In genomic region chr13:42853900-42854595, GRCm38 (mm10) we compare ENCODE assay signal across 26 mouse cellular contexts.
DNase-seq lines count a peak whose midpoint lies in the region; ATAC-seq and TF ChIP-seq lines count a peak whose summit lies in the region.
"Had no signal": no experiment of that assay in that cellular context is flagged by ENCODE, and none has a peak within 500 bp of the region (broad histone marks: within the 10 kb centered on the region; RNA-seq: fewer than 3 reads in every experiment).

No protein-coding gene starts in this region.

- WGBS in forebrain, embryonic 11.5 days, result 6% methylated on average over 11 of the region's 11 CpGs
- 9% methylated on average over 11 of the region's 11 CpGs for WGBS in forebrain, postnatal 0 days
- WGBS in kidney, embryonic 15.5 days, result 14% methylated on average over 11 of the region's 11 CpGs
- 27% methylated on average over 11 of the region's 11 CpGs for WGBS in kidney, adult 2 months
- 2% methylated on average over 10 of the region's 11 CpGs for WGBS in forebrain, embryonic 13.5 days
- WGBS in heart, embryonic 12.5 days, result 38% methylated on average over 10 of the region's 11 CpGs
- 28% methylated on average over 11 of the region's 11 CpGs for WGBS in intestine, embryonic 16.5 days

- no peak overlapping the region for H3K4me2 ChIP-seq in forebrain, embryonic 11.5 days (ENCODE audit: low read depth, low read length, severe bottlenecking)
- no peak overlapping the region for H3K4me2 ChIP-seq in forebrain, postnatal 0 days (ENCODE audit: low read depth)
- H3K4me2 ChIP-seq in kidney, embryonic 15.5 days, result no peak overlapping the region
- H3K4me2 ChIP-seq in forebrain, embryonic 13.5 days, result 0 out of 2 replicates have a peak overlapping the region, but pooled peaks have one; percentile 14
- H3K4me2 ChIP-seq in heart, embryonic 12.5 days, result no peak overlapping the region
- H3K4me2 ChIP-seq in intestine, embryonic 16.5 days (ENCODE audit: low read depth, low read length), result no peak overlapping the region
- H3K4me2 ChIP-seq: heart, embryonic 13.5 days; limb, embryonic 13.5 days; liver, embryonic 11.5 days; lung, embryonic 15.5 days; midbrain, embryonic 11.5 days; neural tube, embryonic 13.5 days had no signal

- no peaks in the 10 kb centered on the region for H3K36me3 ChIP-seq in forebrain, embryonic 11.5 days (ENCODE audit: control insufficient read depth, insufficient read depth, low read length)
- no peaks in the 10 kb centered on the region for H3K36me3 ChIP-seq in forebrain, postnatal 0 days (ENCODE audit: insufficient read depth)
- no peaks in the 10 kb centered on the region for H3K36me3 ChIP-seq in kidney, embryonic 15.5 days
- H3K36me3 ChIP-seq in kidney, adult 2 months (ENCODE audit: control insufficient read depth, insufficient read depth, low read length), result no peaks in the 10 kb centered on the region
- no peaks in the 10 kb centered on the region for H3K36me3 ChIP-seq in forebrain, embryonic 13.5 days (ENCODE audit: poor library complexity, severe bottlenecking)
- H3K36me3 ChIP-seq in heart, embryonic 12.5 days, result no peaks in the 10 kb centered on the region
- no peaks in the 10 kb centered on the region for H3K36me3 ChIP-seq in intestine, embryonic 16.5 days (ENCODE audit: control insufficient read depth, insufficient read depth, low read length)
- H3K36me3 ChIP-seq: heart, embryonic 13.5 days; limb, embryonic 13.5 days; lung, embryonic 15.5 days; neural tube, embryonic 13.5 days had no signal

- no peak overlapping the region for H3K9ac ChIP-seq in forebrain, embryonic 11.5 days (ENCODE audit: low read length)
- H3K9ac ChIP-seq in forebrain, postnatal 0 days, result no peak overlapping the region
- no peak overlapping the region for H3K9ac ChIP-seq in kidney, embryonic 15.5 days
- no peak overlapping the region for H3K9ac ChIP-seq in forebrain, embryonic 13.5 days
- no peak overlapping the region for H3K9ac ChIP-seq in heart, embryonic 12.5 days
- no peak overlapping the region for H3K9ac ChIP-seq in intestine, embryonic 16.5 days (ENCODE audit: low read depth, low read length)
- H3K9ac ChIP-seq: heart, embryonic 13.5 days; limb, embryonic 13.5 days; lung, embryonic 15.5 days; neural tube, embryonic 13.5 days had no signal

- H3K4me3 ChIP-seq in forebrain, embryonic 11.5 days (ENCODE audit: low read depth, low read length), result no peak overlapping the region
- H3K4me3 ChIP-seq in forebrain, postnatal 0 days (ENCODE audit: low read depth, low read length), result no peak overlapping the region
- H3K4me3 ChIP-seq in kidney, embryonic 15.5 days (replicated peaks), result no peak overlapping the region
- H3K4me3 ChIP-seq in kidney, adult 2 months (ENCODE audit: insufficient read depth, low read depth, low read length), result no peak overlapping the region
- H3K4me3 ChIP-seq in forebrain, embryonic 13.5 days, result no peak overlapping the region
- H3K4me3 ChIP-seq in heart, embryonic 12.5 days, result no peak overlapping the region
- no peak overlapping the region for H3K4me3 ChIP-seq in intestine, embryonic 16.5 days (ENCODE audit: low read length)
- H3K4me3 ChIP-seq: heart, adult 2 months; heart, embryonic 13.5 days; left cerebral cortex, adult 2 months; limb, embryonic 13.5 days; lung, embryonic 15.5 days; neural tube, embryonic 13.5 days had no signal

- TF ChIP-seq CTCF in forebrain, postnatal 0 days (IDR thresholded peaks at IDR 0.05; ENCODE audit: low read depth), result no peak
- no peak for TF ChIP-seq CTCF in kidney, adult 2 months (conservative IDR thresholded peaks at IDR 0.05; ENCODE audit: insufficient read depth, insufficient read length, low read depth, low read length)
- no peak for TF ChIP-seq CTCF in brain, embryonic 14.5 days (IDR thresholded peaks at IDR 0.05; ENCODE audit: borderline replicate concordance, extremely low read depth, insufficient read depth, insufficient read length)

- ATAC-seq in forebrain, embryonic 11.5 days (replicated peaks; ENCODE audit: low FRiP score), result peak; percentile 69
- ATAC-seq in forebrain, postnatal 0 days, result no peak
- ATAC-seq in kidney, embryonic 15.5 days (replicated peaks; ENCODE audit: low FRiP score), result peak; percentile 86
- peak; percentile 48; the same call in 1 of the 2 replicates for ATAC-seq in forebrain, embryonic 13.5 days
- no peak for ATAC-seq in heart, embryonic 12.5 days (ENCODE audit: insufficient number of reproducible peaks, low FRiP score)
- no peak for ATAC-seq in intestine, embryonic 16.5 days
- ATAC-seq: CD4-positive, CD25-positive, alpha-beta regulatory T cell, adult 4 months; inflammation-experienced regulatory T-cells, adult 6 months; midbrain, embryonic 16.5 days had no signal

- peak overlapping the region; percentile 38; the same call in 1 of the 2 replicates for H3K27ac ChIP-seq in forebrain, embryonic 11.5 days (ENCODE audit: low read depth, low read length)
- no peak overlapping the region for H3K27ac ChIP-seq in forebrain, postnatal 0 days (ENCODE audit: low read depth, low read length)
- H3K27ac ChIP-seq in kidney, embryonic 15.5 days, result peak overlapping the region; percentile 51; the same call in 1 of the 2 replicates
- H3K27ac ChIP-seq in kidney, adult 2 months (ENCODE audit: insufficient read depth, low read depth, low read length), result no peak overlapping the region
- H3K27ac ChIP-seq in forebrain, embryonic 13.5 days, result no peak overlapping the region; the same call in 1 of the 2 replicates
- no peak overlapping the region for H3K27ac ChIP-seq in heart, embryonic 12.5 days (ENCODE audit: poor library complexity, severe bottlenecking)
- H3K27ac ChIP-seq in intestine, embryonic 16.5 days (ENCODE audit: low read length), result no peak overlapping the region
- H3K27ac ChIP-seq: heart, adult 2 months; heart, embryonic 13.5 days; left cerebral cortex, adult 2 months; limb, embryonic 13.5 days; lung, embryonic 15.5 days; neural tube, embryonic 13.5 days had no signal

- peaks cover 3% of the 10 kb centered on the region; the same call in 1 of the 2 replicates for H3K4me1 ChIP-seq in forebrain, embryonic 11.5 days (replicated peaks; ENCODE audit: control insufficient read depth, insufficient read depth, low read length)
- no peaks in the 10 kb centered on the region for H3K4me1 ChIP-seq in forebrain, postnatal 0 days (ENCODE audit: insufficient read depth)
- H3K4me1 ChIP-seq in kidney, embryonic 15.5 days, result peaks cover 18% of the 10 kb centered on the region; the same call in 1 of the 2 replicates
- H3K4me1 ChIP-seq in kidney, adult 2 months (ENCODE audit: control insufficient read depth, insufficient read depth, low read length), result no peaks in the 10 kb centered on the region
- H3K4me1 ChIP-seq in forebrain, embryonic 13.5 days, result peaks cover 28% of the 10 kb centered on the region
- no peaks in the 10 kb centered on the region for H3K4me1 ChIP-seq in heart, embryonic 12.5 days (replicated peaks)
- H3K4me1 ChIP-seq in intestine, embryonic 16.5 days (ENCODE audit: control insufficient read depth, insufficient read depth, low read length), result no peaks in the 10 kb centered on the region
- H3K4me1 ChIP-seq: limb, embryonic 13.5 days; lung, embryonic 15.5 days had no signal

- H3K9me3 ChIP-seq in forebrain, embryonic 11.5 days (ENCODE audit: control insufficient read depth, low read length), result no peaks in the 10 kb centered on the region
- no peaks in the 10 kb centered on the region for H3K9me3 ChIP-seq in forebrain, postnatal 0 days (ENCODE audit: low read length)
- H3K9me3 ChIP-seq in kidney, embryonic 15.5 days (replicated peaks), result no peaks in the 10 kb centered on the region
- H3K9me3 ChIP-seq in forebrain, embryonic 13.5 days (replicated peaks), result no peaks in the 10 kb centered on the region
- H3K9me3 ChIP-seq in heart, embryonic 12.5 days (replicated peaks), result no peaks in the 10 kb centered on the region
- H3K9me3 ChIP-seq in intestine, embryonic 16.5 days (ENCODE audit: control insufficient read depth, low read length), result no peaks in the 10 kb centered on the region
- H3K9me3 ChIP-seq: heart, embryonic 13.5 days; limb, embryonic 13.5 days; lung, embryonic 15.5 days; neural tube, embryonic 13.5 days had no signal

- TF ChIP-seq POLR2A in kidney, adult 2 months (IDR thresholded peaks at IDR 0.05; ENCODE audit: low read depth, low read length), result no peak
- no peak for TF ChIP-seq POLR2A in brain, embryonic 14.5 days (IDR thresholded peaks at IDR 0.05; ENCODE audit: borderline replicate concordance, extremely low read depth, insufficient read depth, insufficient read length, poor library complexity, severe bottlenecking)

- H3K27me3 ChIP-seq in forebrain, embryonic 11.5 days (ENCODE audit: control insufficient read depth, insufficient read depth, low read length), result no peaks in the 10 kb centered on the region
- no peaks in the 10 kb centered on the region for H3K27me3 ChIP-seq in forebrain, postnatal 0 days (ENCODE audit: insufficient read depth, low read length)
- no peaks in the 10 kb centered on the region for H3K27me3 ChIP-seq in kidney, embryonic 15.5 days
- H3K27me3 ChIP-seq in kidney, adult 2 months (replicated peaks; ENCODE audit: control insufficient read depth, insufficient read depth, low read length), result no peaks in the 10 kb centered on the region
- no peaks in the 10 kb centered on the region for H3K27me3 ChIP-seq in forebrain, embryonic 13.5 days
- no peaks in the 10 kb centered on the region for H3K27me3 ChIP-seq in heart, embryonic 12.5 days (replicated peaks)
- H3K27me3 ChIP-seq in intestine, embryonic 16.5 days (replicated peaks; ENCODE audit: control insufficient read depth, insufficient read depth, low read length), result no peaks in the 10 kb centered on the region
- H3K27me3 ChIP-seq: heart, embryonic 13.5 days; lung, embryonic 15.5 days; neural tube, embryonic 13.5 days had no signal

- DNase-seq in forebrain, embryonic 11.5 days (ENCODE audit: low spot score), result peak; percentile 70
- DNase-seq in forebrain, postnatal 0 days, result no peak
- no peak for DNase-seq in kidney, adult 2 months
- DNase-seq in brain, embryonic 14.5 days (ENCODE audit: low read depth), result peak; percentile 68
- DNase-seq: adrenal gland, postnatal 14 days; cerebellum, adult 18-20 months; cerebellum, postnatal 10 days; heart, adult 2 months; heart, postnatal 10 days; kidney, adult 8-10 months; right cerebral cortex, postnatal 14 days; thymus, postnatal 4 days had no signal

Comparison
In these comparisons a context has a peak if more than half of its experiments do, and no peak if none do; other contexts are left out.
1. ATAC-seq: peak in forebrain, embryonic 11.5 days (single experiment), kidney, embryonic 15.5 days (single experiment) and forebrain, embryonic 13.5 days (single experiment); none in forebrain, postnatal 0 days (single experiment), heart, embryonic 12.5 days (single experiment) and intestine, embryonic 16.5 days (single experiment).
2. DNase-seq: peak in forebrain, embryonic 11.5 days (single experiment) and brain, embryonic 14.5 days (single experiment); none in forebrain, postnatal 0 days (single experiment) and kidney, adult 2 months (single experiment).
3. H3K27ac ChIP-seq: peak in forebrain, embryonic 11.5 days (single experiment) and kidney, embryonic 15.5 days (single experiment); none in forebrain, postnatal 0 days (single experiment), kidney, adult 2 months (single experiment), forebrain, embryonic 13.5 days (single experiment), heart, embryonic 12.5 days (single experiment) and intestine, embryonic 16.5 days (single experiment).